Mouse (Mus musculus) erythroblast, embryonic 14.5 days (primary cell): ENCODE measurements around the gene Oaz3.

Source experiments
- GATA1 ChIP-seq: IDR thresholded peaks from 2 replicates; pipeline ENCODE4 v1.6.1; 2012; ENCODE audit warnings: low read length, inconsistent platforms, mixed read lengths
- TAL1 ChIP-seq: IDR thresholded peaks from 3 replicates; pipeline ENCODE4 v1.6.1; 2012; ENCODE audit warnings: low read length, inconsistent platforms, mixed read lengths

DNA sequence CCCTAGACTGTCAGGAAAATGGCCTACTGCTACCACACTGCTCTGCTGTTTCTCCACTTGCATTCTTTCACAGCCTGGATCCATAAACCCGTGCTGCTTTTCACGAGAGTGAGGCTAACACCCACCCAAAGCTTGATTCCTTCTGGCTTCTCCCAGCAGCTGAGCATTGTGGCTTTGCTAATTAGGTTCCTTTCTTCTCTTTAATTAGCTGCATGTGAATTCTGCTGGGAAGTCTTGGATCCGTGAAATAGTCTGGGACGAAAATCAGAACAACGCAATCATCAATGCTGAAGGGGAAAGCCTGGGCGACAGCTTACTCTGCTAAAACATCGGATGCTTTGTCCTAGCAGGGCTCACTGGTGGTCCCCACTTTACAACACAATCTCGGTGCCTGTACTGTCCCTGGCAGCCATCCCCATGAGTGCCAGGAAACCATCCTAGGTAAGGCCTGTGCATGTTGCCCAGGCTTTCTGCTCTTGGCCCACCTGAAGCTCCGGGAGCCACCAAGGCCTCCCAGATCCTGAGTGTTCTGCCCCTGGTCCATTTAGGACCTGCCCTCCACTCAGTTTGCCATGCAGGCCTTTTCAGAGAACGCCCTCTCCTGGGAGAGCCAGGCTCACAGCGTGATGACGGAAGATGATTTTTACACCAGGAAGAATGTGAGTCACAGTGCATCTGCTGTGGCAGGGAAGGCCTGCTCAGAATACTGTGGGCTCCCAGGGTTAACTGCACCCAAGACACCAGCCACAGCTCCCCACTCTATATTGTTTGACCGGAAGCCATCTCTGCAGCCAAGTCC, 22.1 kb upstream of the Oaz3 start:
- TF ChIP-seq GATA1, result no peak
- TF ChIP-seq TAL1, result no peak
